Mouse (Mus musculus): ENCODE data around the gene Cryl1. TPM values are rescaled to one million over a fixed set of nuclear protein-coding genes. Genes with fewer than 3 reads are reported as not detected.

Gene Cryl1
- polyA plus RNA-seq, 1 experiment from 2014 or later: 10.8 TPM

DNA sequence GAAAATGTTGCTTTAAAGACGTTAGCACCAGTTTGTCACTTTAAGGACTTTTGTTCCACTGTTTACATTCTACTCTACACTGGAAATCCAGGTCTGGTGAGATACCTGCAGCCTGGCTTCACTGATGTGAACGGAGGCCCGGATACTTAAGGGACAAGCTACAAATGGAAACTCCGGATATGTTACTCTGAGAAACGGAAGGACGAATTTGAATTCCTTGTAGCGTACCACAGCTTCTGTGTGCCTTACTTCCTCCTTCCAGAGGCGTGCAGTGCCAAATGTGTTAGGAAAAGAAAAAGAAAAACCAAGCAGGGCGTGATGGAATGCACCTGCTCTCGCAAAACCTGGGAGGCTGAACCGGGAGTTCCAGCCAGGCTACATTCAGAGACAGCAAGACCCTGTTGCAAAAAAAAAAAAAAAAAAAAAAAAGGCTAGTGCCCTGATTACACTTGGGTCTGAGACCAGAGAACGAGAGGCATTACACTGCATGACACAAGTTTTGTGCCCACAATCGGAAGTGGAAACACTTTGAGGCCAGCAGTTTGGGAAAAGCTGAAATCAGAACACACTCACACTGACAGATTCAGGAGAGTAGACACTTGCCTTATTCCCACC, 591 bp upstream of the Cryl1 start:
- Histone ChIP-seq H3K27ac (peak overlapping the region; percentile 65), H3K4me2 (peak overlapping the region; percentile 97), H3K9ac (peak overlapping the region; percentile 79), H3K36me3 (no peaks in the 10 kb centered on the region), H3K4me1 (replicated peaks) (peaks cover 3% of the 10 kb centered on the region; the same call in 1 of the 2 replicates), H3K4me3 (peak overlapping the region; percentile 78), H3K27me3 (no peaks in the 10 kb centered on the region), H3K9me3 (replicated peaks) (no peaks in the 10 kb centered on the region)
- peak; percentile 39; the same call in 1 of the 2 replicates for ATAC-seq (replicated peaks; ENCODE audit: insufficient number of reproducible peaks, insufficient read depth, low FRiP score, low read depth)
- 11% methylated on average over 13 of the region's 13 CpGs for WGBS

- no peak overlapping the region for H3K27ac ChIP-seq
- 82% methylated on average over 5 of the region's 5 CpGs for WGBS
- no peaks in the 10 kb centered on the region for H3K36me3 ChIP-seq
- H3K4me3 ChIP-seq: no peak overlapping the region
- no peak overlapping the region for H3K4me2 ChIP-seq
- no peak for ATAC-seq (replicated peaks; ENCODE audit: insufficient number of reproducible peaks, insufficient read depth, low FRiP score, low read depth)
- no peaks in the 10 kb centered on the region for H3K9me3 ChIP-seq (replicated peaks)
- H3K27me3 ChIP-seq: no peaks in the 10 kb centered on the region
- H3K9ac ChIP-seq: no peak overlapping the region
- H3K4me1 ChIP-seq (replicated peaks): peaks cover 3% of the 10 kb centered on the region; the same call in 1 of the 2 replicates
Measured at GRCm38 (mm10) chr14:57397221-57397620, 1.1 kb downstream of the Cryl1 start.

DNA sequence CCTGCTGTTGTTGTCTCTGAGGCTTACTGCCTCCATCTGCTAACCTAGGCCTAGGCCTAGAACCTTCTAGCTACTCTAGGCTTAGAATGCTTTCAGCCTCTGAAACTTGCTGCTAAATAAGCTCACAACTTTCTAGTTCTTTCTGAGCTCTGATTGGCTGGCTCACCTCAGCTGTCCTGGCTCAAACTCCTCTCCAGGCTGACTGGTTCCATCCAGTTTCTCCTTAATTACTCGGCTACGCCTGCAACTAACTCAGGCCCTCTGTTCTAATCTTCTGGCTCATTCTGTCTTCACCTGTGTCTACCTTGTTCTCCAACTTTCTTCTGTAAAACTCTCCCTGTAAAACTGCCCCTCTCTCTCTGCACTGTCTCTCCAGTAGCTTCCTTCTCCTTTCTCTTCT, 2.9 kb downstream of the Cryl1 start:
- Histone ChIP-seq H3K4me3 (no peak overlapping the region), H3K9me3 (replicated peaks) (no peaks in the 10 kb centered on the region), H3K4me2 (no peak overlapping the region), H3K4me1 (replicated peaks) (peaks cover 3% of the 10 kb centered on the region; the same call in 1 of the 2 replicates), H3K36me3 (no peaks in the 10 kb centered on the region), H3K27me3 (no peaks in the 10 kb centered on the region), H3K27ac (no peak overlapping the region), H3K9ac (no peak overlapping the region)
- no peak for ATAC-seq (replicated peaks; ENCODE audit: insufficient number of reproducible peaks, insufficient read depth, low FRiP score, low read depth)
- WGBS: 62% methylated on average over 2 of the region's 2 CpGs

DNA sequence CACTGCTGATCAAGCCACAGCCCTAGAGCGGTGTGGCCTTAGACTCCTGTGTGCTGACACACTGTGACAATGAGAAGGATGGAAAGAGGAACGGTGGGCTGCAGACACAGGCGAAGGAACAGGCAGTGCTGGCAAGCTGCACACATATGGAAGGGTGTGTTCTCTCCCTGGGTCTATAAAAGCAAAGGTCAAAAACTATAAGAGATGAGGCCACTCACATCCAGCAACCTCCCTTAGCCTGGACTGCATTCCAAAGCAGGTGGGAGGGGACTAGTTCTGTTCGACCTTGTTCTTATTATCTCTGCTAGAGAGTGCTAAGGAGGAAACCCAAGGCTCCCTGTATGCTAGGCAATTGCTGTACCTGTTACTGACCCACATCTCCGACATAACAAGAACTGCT, 6.1 kb downstream of the Cryl1 start:
- Histone ChIP-seq H3K4me2 (no peak overlapping the region), H3K4me3 (no peak overlapping the region), H3K27me3 (no peaks in the 10 kb centered on the region), H3K9me3 (replicated peaks) (no peaks in the 10 kb centered on the region), H3K36me3 (no peaks in the 10 kb centered on the region), H3K27ac (no peak overlapping the region), H3K4me1 (replicated peaks) (0 out of 2 replicates have a peak, but pooled peaks cover 2% of the 10 kb centered on the region), H3K9ac (no peak overlapping the region)
- ATAC-seq (replicated peaks; ENCODE audit: insufficient number of reproducible peaks, insufficient read depth, low FRiP score, low read depth): no peak
- 54% methylated on average over 5 of the region's 5 CpGs for WGBS

- ATAC-seq (replicated peaks; ENCODE audit: insufficient number of reproducible peaks, insufficient read depth, low FRiP score, low read depth): no peak
- Histone ChIP-seq H3K36me3 (no peaks in the 10 kb centered on the region), H3K4me2 (no peak overlapping the region), H3K4me1 (replicated peaks) (peaks cover 6% of the 10 kb centered on the region), H3K27ac (no peak overlapping the region), H3K9ac (no peak overlapping the region), H3K27me3 (no peaks in the 10 kb centered on the region), H3K4me3 (no peak overlapping the region), H3K9me3 (replicated peaks) (no peaks in the 10 kb centered on the region)
- WGBS: 56% methylated on average over 4 of the region's 4 CpGs
Measured at GRCm38 (mm10) chr14:57391621-57392020, 6.7 kb downstream of the Cryl1 start.

DNA sequence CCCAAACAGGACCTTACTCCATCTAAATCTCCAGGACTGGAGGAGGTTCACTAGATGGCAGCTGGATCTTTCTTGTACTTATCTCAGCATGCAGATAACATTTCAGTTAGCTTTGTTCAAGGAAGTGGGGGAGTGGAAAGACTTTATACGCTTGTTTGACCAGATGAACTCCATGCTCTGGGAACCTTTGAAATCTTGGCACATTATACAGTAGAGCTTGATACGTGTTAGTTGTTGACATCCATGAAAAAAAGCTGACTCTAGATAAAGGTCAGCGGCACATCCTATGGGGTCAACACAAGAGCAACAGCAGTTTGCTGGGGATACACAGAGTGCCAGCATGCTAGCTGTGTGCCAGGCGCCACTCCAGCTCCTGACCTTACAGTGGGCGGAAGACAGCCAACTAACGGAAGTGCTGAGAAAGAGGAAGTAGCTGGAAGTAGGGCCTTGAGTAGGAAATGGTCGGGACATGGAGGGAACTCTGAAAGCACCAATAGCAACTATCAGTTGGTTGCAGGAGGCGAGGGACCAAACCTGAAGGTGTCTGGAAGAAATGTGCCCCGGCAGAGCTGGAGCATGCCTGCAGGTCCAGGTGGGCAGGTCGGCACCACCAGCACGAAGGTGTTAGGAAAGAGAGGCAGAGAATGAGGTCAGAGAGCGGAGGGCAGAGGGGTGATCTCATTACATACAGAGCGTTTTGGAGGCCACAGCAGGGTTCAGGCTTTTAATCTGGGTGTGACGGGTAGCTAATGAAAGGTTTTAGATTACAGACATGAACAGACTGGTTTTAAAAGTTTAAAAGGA, 11.4 kb downstream of the Cryl1 start:
- peaks cover 6% of the 10 kb centered on the region for H3K4me1 ChIP-seq (replicated peaks)
- WGBS: 46% methylated on average over 14 of the region's 14 CpGs
- peak overlapping the region; percentile 10 for H3K27ac ChIP-seq
- no peak overlapping the region for H3K9ac ChIP-seq
- no peaks in the 10 kb centered on the region for H3K36me3 ChIP-seq
- H3K27me3 ChIP-seq: no peaks in the 10 kb centered on the region
- H3K4me2 ChIP-seq: 0 out of 2 replicates have a peak overlapping the region, but pooled peaks have one; percentile 1
- H3K4me3 ChIP-seq: no peak overlapping the region
- no peaks in the 10 kb centered on the region for H3K9me3 ChIP-seq (replicated peaks)
- 0 out of 2 replicates have a peak, but pooled peaks have one; percentile 27 for ATAC-seq (replicated peaks; ENCODE audit: insufficient number of reproducible peaks, insufficient read depth, low FRiP score, low read depth)

DNA sequence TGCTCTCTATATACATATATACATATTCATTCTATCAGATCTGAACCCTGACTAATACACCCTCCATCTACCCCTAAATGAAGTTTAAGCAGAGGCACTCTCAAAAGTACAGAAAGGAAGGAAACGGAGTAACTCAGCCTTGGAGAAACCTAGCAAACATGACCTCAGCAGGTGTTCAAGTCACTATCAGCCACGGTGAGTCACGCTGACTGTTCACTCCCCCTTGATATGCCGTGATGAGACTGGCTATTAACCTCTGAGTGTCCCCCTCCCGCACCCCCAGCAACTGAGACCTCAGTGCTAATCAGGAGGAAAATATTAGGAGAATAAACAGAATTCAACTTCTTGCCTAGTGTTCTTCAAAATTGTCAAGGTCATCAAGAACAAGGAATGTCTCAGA, 12.7 kb downstream of the Cryl1 start:
- Histone ChIP-seq H3K36me3 (no peaks in the 10 kb centered on the region), H3K9ac (no peak overlapping the region), H3K4me3 (no peak overlapping the region), H3K9me3 (replicated peaks) (no peaks in the 10 kb centered on the region), H3K4me1 (replicated peaks) (peaks cover 6% of the 10 kb centered on the region), H3K4me2 (no peak overlapping the region), H3K27ac (no peak overlapping the region), H3K27me3 (no peaks in the 10 kb centered on the region)
- WGBS: 67% methylated on average over 5 of the region's 5 CpGs
- no peak for ATAC-seq (replicated peaks; ENCODE audit: insufficient number of reproducible peaks, insufficient read depth, low FRiP score, low read depth)

DNA sequence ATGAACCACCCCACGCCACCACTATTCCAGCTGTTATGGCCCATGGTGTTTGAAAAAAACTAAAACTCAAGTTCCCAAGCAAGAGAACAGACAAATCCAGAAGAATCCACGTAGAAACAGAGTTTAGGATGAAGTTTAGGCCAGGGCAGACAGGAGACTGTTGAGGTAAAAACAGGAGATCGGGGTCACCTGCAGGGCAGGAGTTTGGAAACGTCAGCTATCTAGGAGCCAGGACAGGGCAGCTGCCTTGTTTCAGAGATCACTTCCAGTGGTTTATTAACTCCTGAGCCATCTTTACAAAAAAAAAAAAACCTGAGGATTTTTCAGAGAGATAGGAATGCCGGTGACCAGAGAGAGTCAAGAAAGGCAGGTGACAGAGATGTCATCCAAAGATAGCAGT, 20.8 kb downstream of the Cryl1 start:
- no peaks in the 10 kb centered on the region for H3K36me3 ChIP-seq
- no peak overlapping the region for H3K9ac ChIP-seq
- H3K9me3 ChIP-seq (replicated peaks): no peaks in the 10 kb centered on the region
- H3K4me2 ChIP-seq: no peak overlapping the region
- H3K4me1 ChIP-seq (replicated peaks): no peaks in the 10 kb centered on the region
- no peaks in the 10 kb centered on the region for H3K27me3 ChIP-seq
- no peak overlapping the region for H3K27ac ChIP-seq
- no peak for ATAC-seq (replicated peaks; ENCODE audit: insufficient number of reproducible peaks, insufficient read depth, low FRiP score, low read depth)
- 62% methylated on average over 5 of the region's 5 CpGs for WGBS
- no peak overlapping the region for H3K4me3 ChIP-seq

GRCm38 (mm10) chr14:57376956-57377355, 21.4 kb downstream of the Cryl1 start:
- no peaks in the 10 kb centered on the region for H3K9me3 ChIP-seq (replicated peaks)
- ATAC-seq (replicated peaks; ENCODE audit: insufficient number of reproducible peaks, insufficient read depth, low FRiP score, low read depth): no peak
- no peak overlapping the region for H3K9ac ChIP-seq
- H3K4me3 ChIP-seq: no peak overlapping the region
- no peak overlapping the region for H3K27ac ChIP-seq
- no peak overlapping the region for H3K4me2 ChIP-seq
- no peaks in the 10 kb centered on the region for H3K36me3 ChIP-seq
- WGBS: 79% methylated on average over 9 of the region's 9 CpGs
- no peaks in the 10 kb centered on the region for H3K4me1 ChIP-seq (replicated peaks)
- no peaks in the 10 kb centered on the region for H3K27me3 ChIP-seq

- Histone ChIP-seq H3K36me3 (no peaks in the 10 kb centered on the region), H3K9ac (no peak overlapping the region), H3K27me3 (no peaks in the 10 kb centered on the region), H3K4me1 (replicated peaks) (no peaks in the 10 kb centered on the region), H3K27ac (no peak overlapping the region), H3K9me3 (replicated peaks) (no peaks in the 10 kb centered on the region), H3K4me2 (no peak overlapping the region), H3K4me3 (no peak overlapping the region)
- no peak for ATAC-seq (replicated peaks; ENCODE audit: insufficient number of reproducible peaks, insufficient read depth, low FRiP score, low read depth)
- 76% methylated on average over 8 of the region's 8 CpGs for WGBS
Measured at GRCm38 (mm10) chr14:57376016-57376415, 22.3 kb downstream of the Cryl1 start.

DNA sequence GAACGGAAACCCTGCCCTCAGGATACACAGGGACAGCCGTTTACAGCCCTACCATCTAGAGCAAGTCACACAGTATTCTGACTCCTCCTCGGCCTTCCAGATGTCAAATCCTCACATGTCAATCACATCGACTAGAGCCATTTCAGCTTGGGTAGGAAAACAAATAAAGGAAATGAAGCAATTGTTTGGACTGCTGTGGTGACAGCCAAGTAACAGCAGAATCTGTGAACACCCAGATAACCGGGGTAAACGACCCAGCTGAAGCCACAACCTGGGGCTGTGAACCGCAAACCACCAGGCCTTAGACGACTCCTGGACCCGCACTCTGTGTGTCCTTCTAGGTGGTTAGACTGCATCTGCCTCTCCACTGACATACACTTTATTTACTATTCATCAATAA, 23.1 kb downstream of the Cryl1 start:
- H3K4me1 ChIP-seq (replicated peaks): no peaks in the 10 kb centered on the region
- no peak overlapping the region for H3K27ac ChIP-seq
- no peak for ATAC-seq (replicated peaks; ENCODE audit: insufficient number of reproducible peaks, insufficient read depth, low FRiP score, low read depth)
- H3K27me3 ChIP-seq: no peaks in the 10 kb centered on the region
- no peaks in the 10 kb centered on the region for H3K36me3 ChIP-seq
- WGBS: 62% methylated on average over 9 of the region's 9 CpGs
- no peaks in the 10 kb centered on the region for H3K9me3 ChIP-seq (replicated peaks)
- H3K4me3 ChIP-seq: no peak overlapping the region
- H3K9ac ChIP-seq: no peak overlapping the region
- no peak overlapping the region for H3K4me2 ChIP-seq
